Mouse (Mus musculus): ENCODE results near the gene Srsf3. TPM values are rescaled to one million over a fixed set of nuclear protein-coding genes. Genes with fewer than 3 reads are reported as not detected.

Srsf3 gene
- total RNA-seq, 1 experiment from 2014 or later = 1,077 TPM

DNA sequence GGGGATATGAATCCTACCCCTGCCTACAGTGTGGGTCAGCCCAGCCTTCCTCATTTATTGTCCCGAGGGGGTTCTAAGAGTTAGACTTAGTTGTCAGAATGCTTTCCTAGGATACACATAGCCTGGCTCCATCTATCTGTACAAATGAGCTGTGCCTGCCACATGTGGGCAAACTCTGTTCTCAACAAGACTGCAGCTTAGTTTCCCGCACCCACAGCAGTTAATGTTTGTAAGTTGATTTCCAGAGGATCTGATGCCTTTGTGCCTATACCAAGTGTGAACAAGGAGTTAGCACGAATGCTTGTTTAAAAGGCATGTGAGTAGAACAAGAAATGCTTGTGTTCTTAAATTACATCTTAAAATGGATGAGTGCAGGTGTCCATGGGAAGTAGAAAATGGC, 11.2 kb downstream of the Srsf3 start:
- no peak for ATAC-seq (replicated peaks; ENCODE audit: low read depth, poor library complexity, severe bottlenecking)

GRCm38 (mm10) chr17:29044146-29044924, 11.9 kb downstream of the Srsf3 start:
- no peak for ATAC-seq (replicated peaks; ENCODE audit: low read depth, poor library complexity, severe bottlenecking)

GRCm38 (mm10) chr17:29044925-29045319, 12.5 kb downstream of the Srsf3 start:
- peak; percentile 28; the same call in 1 of the 2 replicates for ATAC-seq (replicated peaks; ENCODE audit: low read depth, poor library complexity, severe bottlenecking)

GRCm38 (mm10) chr17:29045741-29046530, 13.5 kb downstream of the Srsf3 start:
- peak; percentile 24; the same call in 1 of the 2 replicates for ATAC-seq (replicated peaks; ENCODE audit: low read depth, poor library complexity, severe bottlenecking)

- no peak for ATAC-seq (replicated peaks; ENCODE audit: low read depth, poor library complexity, severe bottlenecking)
Observed at GRCm38 (mm10) chr17:29046863-29047262, 14.4 kb downstream of the Srsf3 start.

DNA sequence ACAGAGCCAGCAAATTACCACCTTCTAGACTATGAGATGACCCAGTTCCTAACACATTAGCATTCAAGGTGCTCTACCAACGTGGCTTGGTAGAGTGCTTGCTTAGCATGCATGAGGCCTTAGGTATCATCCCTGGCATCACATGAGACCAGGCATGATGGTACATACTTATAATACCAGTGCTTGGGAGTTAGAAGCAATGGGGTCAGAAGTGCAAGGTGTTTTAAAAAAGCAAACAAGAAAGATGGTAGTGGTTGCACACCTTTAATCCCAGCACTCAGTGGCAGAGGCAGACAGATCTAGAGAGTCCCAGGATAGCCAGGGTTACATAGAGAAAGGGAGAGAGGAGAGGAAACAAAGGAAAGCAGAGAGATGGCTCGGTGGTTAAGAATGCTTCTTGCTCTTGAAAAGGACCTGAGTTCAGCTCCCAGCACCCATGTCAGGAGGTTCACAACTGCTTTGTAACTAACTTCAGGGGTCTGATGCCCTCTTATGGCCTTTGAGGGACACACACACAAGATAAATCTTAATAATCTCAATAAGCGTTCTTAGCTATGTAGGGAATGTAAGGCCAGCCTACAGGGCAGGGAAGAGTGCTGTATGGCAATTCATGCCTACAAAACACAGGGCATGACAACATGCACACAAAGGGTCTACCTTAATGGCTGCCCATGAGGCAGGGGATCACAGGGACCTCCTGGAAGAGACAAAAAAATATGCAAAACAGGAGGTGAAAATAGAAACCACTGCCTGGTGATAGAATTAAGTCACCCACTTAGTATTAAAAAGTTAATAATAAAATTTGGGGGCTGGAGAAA, 15.5 kb downstream of the Srsf3 start:
- no peak for ATAC-seq (replicated peaks; ENCODE audit: low read depth, poor library complexity, severe bottlenecking)

DNA sequence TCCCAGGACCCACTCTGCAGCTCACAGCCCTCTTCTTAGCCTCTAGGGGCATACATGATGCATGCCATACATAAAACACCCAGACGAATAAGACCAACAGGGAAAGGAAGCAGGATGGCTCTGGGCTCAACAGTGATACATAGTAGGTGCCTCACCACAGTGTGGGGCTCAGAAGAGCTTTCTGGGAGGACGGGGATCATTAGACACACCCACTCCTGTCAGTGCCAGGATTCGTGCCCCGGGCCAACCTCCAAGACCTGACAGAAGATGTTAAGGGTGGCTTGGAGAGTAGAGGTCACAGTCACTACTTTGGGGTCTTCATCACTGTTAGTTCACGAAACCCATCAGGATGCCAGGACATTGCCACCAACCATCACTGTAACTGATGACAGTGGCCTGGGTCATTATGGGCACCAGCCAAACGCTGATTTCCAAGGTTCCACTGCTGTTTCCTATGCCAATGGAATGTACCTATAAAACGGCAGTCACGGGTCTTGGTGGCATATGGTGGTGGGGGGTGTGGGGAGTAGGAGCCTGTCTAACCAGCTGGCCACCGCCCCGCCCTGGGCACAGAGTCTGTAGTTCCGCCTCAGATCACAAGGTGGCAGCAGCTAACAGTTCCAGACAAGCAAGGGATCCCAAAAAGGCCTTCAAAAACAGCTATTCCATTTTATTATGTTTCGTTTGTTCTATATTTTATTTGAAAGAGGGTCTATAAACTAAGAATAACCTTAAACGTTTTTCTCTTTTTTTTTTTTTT, 16.5 kb downstream of the Srsf3 start:
- ATAC-seq (replicated peaks; ENCODE audit: low read depth, poor library complexity, severe bottlenecking) = peak; percentile 59

- ATAC-seq (replicated peaks; ENCODE audit: low read depth, poor library complexity, severe bottlenecking) = no peak
Observed at GRCm38 (mm10) chr17:29049508-29049889, 17.1 kb downstream of the Srsf3 start.

- ATAC-seq (replicated peaks; ENCODE audit: low read depth, poor library complexity, severe bottlenecking) = no peak
Observed at GRCm38 (mm10) chr17:29049923-29050322, 17.5 kb downstream of the Srsf3 start.

DNA sequence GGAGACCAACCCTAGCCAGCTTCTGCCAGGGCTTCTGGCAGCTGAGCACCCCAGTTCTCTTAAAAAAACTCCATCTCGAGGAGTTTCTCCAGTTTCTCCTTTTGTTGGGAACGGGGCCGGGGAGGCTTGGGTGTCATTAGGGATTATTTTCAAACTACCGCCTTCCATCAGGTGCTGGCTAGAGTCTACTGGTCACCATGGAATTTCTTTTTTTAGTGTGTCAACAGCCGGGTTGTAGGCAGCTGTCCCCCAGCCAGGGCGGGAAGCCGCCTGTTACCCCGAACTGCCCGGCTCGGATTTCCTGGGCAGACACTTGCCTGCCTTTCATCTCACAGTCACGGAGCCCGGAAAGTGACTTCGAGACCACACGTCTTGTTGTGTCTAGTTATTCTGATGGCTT, 18.4 kb downstream of the Srsf3 start:
- no peak for ATAC-seq (replicated peaks; ENCODE audit: low read depth, poor library complexity, severe bottlenecking)

- no peak for ATAC-seq (replicated peaks; ENCODE audit: low read depth, poor library complexity, severe bottlenecking)
Observed at GRCm38 (mm10) chr17:29053067-29053466, 20.6 kb downstream of the Srsf3 start.

GRCm38 (mm10) chr17:29053841-29054240, 21.4 kb downstream of the Srsf3 start:
- no peak for ATAC-seq (replicated peaks; ENCODE audit: low read depth, poor library complexity, severe bottlenecking)

GRCm38 (mm10) chr17:29054429-29054828, 22.0 kb downstream of the Srsf3 start:
- ATAC-seq (replicated peaks; ENCODE audit: low read depth, poor library complexity, severe bottlenecking) = no peak; the same call in 1 of the 2 replicates

DNA sequence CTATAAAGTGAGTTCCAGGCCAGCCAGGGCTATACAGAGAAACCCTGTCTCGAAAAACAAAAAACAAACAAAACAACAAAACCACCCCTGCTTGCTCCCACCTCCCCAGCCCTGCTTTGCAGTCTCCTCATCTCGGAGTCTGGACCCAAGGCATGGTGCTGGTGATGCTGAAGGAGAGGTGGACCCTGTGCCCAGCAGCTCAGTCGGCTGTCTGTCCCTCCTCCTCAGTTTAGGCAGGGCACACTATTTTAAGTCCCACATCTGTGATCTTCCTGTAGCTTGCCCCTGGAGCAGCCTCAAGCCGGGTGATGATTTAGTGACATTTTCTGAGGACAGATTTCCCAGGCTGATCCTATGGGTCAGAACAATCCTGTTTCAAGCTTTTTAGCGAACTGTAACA, 23.2 kb downstream of the Srsf3 start:
- ATAC-seq (replicated peaks; ENCODE audit: low read depth, poor library complexity, severe bottlenecking) = no peak

- no peak for ATAC-seq (replicated peaks; ENCODE audit: low read depth, poor library complexity, severe bottlenecking)
Observed at GRCm38 (mm10) chr17:29056207-29056606, 23.8 kb downstream of the Srsf3 start.

DNA sequence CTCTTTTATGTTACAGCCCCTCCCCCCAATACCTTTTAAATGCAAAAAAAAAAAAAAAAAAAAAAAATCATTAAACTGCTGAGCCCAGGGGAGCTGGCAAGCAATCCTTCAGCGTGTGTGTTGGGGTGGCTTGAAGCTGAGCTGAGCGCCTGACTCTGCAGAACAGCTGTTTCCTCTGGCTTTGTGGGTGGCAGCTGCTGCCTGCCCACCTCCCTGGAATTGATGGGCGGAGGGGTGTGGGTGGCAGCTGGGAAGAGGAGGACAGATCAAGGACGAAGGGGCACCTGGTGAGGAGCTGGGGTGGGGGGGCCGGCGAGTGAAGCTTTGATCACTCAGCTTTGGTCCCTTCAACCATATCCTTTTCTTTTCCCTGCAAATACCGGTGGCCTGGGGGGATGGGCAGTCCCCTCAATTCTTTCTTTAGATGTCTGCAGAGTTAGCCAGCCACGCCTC, 24.3 kb downstream of the Srsf3 start:
- peak; percentile 66 for ATAC-seq (replicated peaks; ENCODE audit: low read depth, poor library complexity, severe bottlenecking)

GRCm38 (mm10) chr17:29057361-29057890, 25.0 kb downstream of the Srsf3 start:
- no peak for ATAC-seq (replicated peaks; ENCODE audit: low read depth, poor library complexity, severe bottlenecking)

DNA sequence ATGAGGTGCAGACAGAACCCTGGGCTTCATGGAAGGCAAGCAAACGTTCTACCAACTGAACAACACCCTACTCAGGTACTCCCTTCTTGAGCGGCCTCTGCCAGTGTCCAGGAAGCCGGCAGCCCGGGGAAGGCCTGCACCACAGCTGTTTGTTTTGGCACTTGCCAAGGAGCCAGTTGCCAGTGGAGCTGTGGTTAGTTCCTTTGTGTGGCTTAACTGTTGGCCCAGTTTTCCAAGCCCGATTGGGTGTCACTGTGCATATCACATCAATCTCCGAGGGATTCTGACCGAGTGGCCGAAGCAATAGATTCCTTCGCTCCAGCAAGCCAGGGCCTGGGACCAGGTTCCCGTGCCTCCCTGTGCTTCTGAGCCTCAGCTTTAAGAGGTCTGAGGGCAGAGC, 25.5 kb downstream of the Srsf3 start:
- 0 out of 2 replicates have a peak, but pooled peaks have one; percentile 24 for ATAC-seq (replicated peaks; ENCODE audit: low read depth, poor library complexity, severe bottlenecking)

GRCm38 (mm10) chr17:29058487-29058886, 26.1 kb downstream of the Srsf3 start:
- no peak for ATAC-seq (replicated peaks; ENCODE audit: low read depth, poor library complexity, severe bottlenecking)
